Mouse (Mus musculus) ES-E14 (cell line): ENCODE data around the gene Fhod1.

Source experiments
- CHD2 ChIP-seq: IDR thresholded peaks from 2 replicates; pipeline ENCODE4 v1.6.1; 2014; ENCODE audit warnings: mild to moderate bottlenecking, low read depth, low read length, inconsistent platforms
- MAFK ChIP-seq: IDR thresholded peaks from 2 replicates; pipeline ENCODE4 v1.6.1; 2014; ENCODE audit warnings: mild to moderate bottlenecking, low read depth, low read length, inconsistent platforms; ENCODE audit not compliant: insufficient read depth
- ZC3H11A ChIP-seq: IDR thresholded peaks from 2 replicates; pipeline ENCODE4 v1.6.1; 2012; ENCODE audit warnings: low read depth, mild to moderate bottlenecking, inconsistent platforms, low read length, borderline replicate concordance
- ZNF384 ChIP-seq: IDR thresholded peaks from 2 replicates; pipeline ENCODE4 v1.6.1; 2012; ENCODE audit warnings: low read depth, low read length, inconsistent platforms

DNA sequence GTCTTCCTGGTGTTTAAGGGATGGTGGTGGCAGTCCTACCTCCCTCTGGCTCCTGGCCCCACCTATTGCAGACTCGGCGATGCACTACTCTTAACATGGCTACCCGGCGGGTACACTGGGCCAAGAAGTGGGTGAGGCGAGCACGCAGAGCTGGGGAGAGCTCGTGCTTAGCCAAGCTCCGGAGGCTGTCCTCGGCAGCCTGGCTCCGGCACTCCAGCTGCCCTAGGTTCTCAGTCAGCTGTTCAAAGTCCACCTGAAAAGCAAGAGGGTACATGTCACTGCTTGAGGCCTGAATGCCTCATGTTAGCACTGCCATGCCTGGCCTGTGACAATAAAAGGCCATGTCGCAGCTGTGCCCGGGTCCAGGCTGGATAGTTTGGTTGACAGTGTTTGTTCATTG, 17.4 kb downstream of the Fhod1 start:
- TF ChIP-seq ZC3H11A, result no peak
- no peak for TF ChIP-seq CHD2
- no peak for TF ChIP-seq MAFK
- no peak for TF ChIP-seq ZNF384
